ENCODE assay signal across 12 mouse cellular contexts in the genomic region with DNA sequence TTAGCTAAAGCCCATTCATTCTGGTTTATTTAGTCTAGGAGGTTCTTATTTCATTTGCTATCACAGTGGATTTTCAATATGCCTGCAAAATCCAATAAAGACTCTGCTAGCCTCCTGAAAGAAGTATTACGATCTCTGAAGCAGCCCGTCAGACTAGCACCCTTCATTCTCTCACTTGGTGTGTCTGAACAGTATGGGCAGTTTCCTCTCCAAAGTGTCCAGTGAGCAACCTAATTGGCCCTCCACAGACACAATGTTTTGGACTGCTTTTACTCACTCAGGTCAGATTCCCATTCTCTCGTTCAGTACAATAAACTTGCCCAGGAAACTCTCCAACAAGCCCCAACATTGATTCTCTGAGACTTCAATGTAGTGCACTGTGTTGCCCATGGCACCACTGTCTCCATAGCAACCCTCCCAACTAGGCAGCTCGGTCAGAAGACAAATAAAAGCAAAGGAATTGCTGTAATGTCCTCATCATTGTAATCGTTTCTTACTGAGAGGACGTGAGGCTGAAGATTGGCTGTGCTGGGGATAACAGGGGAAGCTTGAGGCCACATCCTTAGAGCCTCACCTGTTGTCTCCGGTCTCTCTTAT.
DNase-seq lines count a peak whose midpoint lies in the region; ATAC-seq lines count a peak whose summit lies in the region.
"Had no signal": no experiment of that assay in that cellular context is flagged by ENCODE, and none has a peak within 500 bp of the region (broad histone marks: within the 10 kb centered on the region; RNA-seq: fewer than 3 reads in every experiment).

No protein-coding gene starts in this region.

- DNase-seq in left cerebral cortex, postnatal 14 days (ENCODE audit: low spot score in 2 of 2): peak; percentile 38 to 64
- DNase-seq in left cerebral cortex, postnatal 36 days (ENCODE audit: low spot score in 2 of 2): no peak
- peak; percentile 9 for DNase-seq in embryo, embryonic 9.5 days (ENCODE audit: extremely low spot score)
- peak; percentile 66 for DNase-seq in hindbrain, embryonic 14.5 days (ENCODE audit: low spot score)
- DNase-seq in testis, postnatal 14 days (ENCODE audit: low spot score): no peak
- no peak for DNase-seq in spleen, postnatal 4 days (ENCODE audit: low spot score in 2 of 2)
- DNase-seq in thymus, adult 18-20 months: no peak
- DNase-seq: heart, adult 2 months had no signal

- peaks cover 14% of the 10 kb centered on the region for H3K4me1 ChIP-seq in hindbrain, embryonic 14.5 days (replicated peaks; ENCODE audit: control insufficient read depth, insufficient read depth, low read length)
- peaks cover 22% of the 10 kb centered on the region for H3K4me1 ChIP-seq in neural tube, embryonic 15.5 days
- H3K4me1 ChIP-seq: stomach, embryonic 15.5 days had no signal

- H3K4me3 ChIP-seq in hindbrain, embryonic 14.5 days (replicated peaks; ENCODE audit: low read length): no peak overlapping the region
- H3K4me3 ChIP-seq in neural tube, embryonic 15.5 days (replicated peaks): no peak overlapping the region
- H3K4me3 ChIP-seq: heart, adult 2 months; lung, embryonic 15.5 days; stomach, embryonic 15.5 days had no signal

- 24% methylated on average over 7 of the region's 7 CpGs for WGBS in hindbrain, embryonic 14.5 days
- 18% methylated on average over 7 of the region's 7 CpGs for WGBS in neural tube, embryonic 15.5 days

- peak; percentile 78 for ATAC-seq in hindbrain, embryonic 14.5 days (ENCODE audit: low FRiP score)
- peak; percentile 85 for ATAC-seq in neural tube, embryonic 15.5 days (ENCODE audit: low FRiP score)
- ATAC-seq: intestine, embryonic 16.5 days had no signal

- H3K9ac ChIP-seq in hindbrain, embryonic 14.5 days: no peak overlapping the region
- H3K9ac ChIP-seq in neural tube, embryonic 15.5 days (replicated peaks): no peak overlapping the region
- H3K9ac ChIP-seq: lung, embryonic 15.5 days; stomach, embryonic 15.5 days had no signal

- no peaks in the 10 kb centered on the region for H3K36me3 ChIP-seq in hindbrain, embryonic 14.5 days (replicated peaks; ENCODE audit: control insufficient read depth, insufficient read depth)
- H3K36me3 ChIP-seq in neural tube, embryonic 15.5 days: no peaks in the 10 kb centered on the region
- H3K36me3 ChIP-seq: lung, embryonic 15.5 days; stomach, embryonic 15.5 days had no signal

- H3K4me2 ChIP-seq in hindbrain, embryonic 14.5 days (replicated peaks): 0 out of 2 replicates have a peak overlapping the region, but pooled peaks have one; percentile 5
- no peak overlapping the region for H3K4me2 ChIP-seq in neural tube, embryonic 15.5 days
- H3K4me2 ChIP-seq: lung, embryonic 15.5 days; stomach, embryonic 15.5 days had no signal

- intact Hi-C loops in left cerebral cortex, postnatal 14 days (cut with DNase I): no loop called here
- intact Hi-C loops in left cerebral cortex, postnatal 36 days (cut with DNase I): no loop called here

- H3K9me3 ChIP-seq in hindbrain, embryonic 14.5 days (ENCODE audit: control insufficient read depth, low read length): peaks cover 5% of the 10 kb centered on the region
- H3K9me3 ChIP-seq in neural tube, embryonic 15.5 days (replicated peaks): peaks cover 5% of the 10 kb centered on the region; the same call in 1 of the 2 replicates
- H3K9me3 ChIP-seq: lung, embryonic 15.5 days; stomach, embryonic 15.5 days had no signal

- H3K27me3 ChIP-seq in hindbrain, embryonic 14.5 days (ENCODE audit: control insufficient read depth, insufficient read depth, low read length): no peaks in the 10 kb centered on the region
- H3K27me3 ChIP-seq in neural tube, embryonic 15.5 days (replicated peaks): no peaks in the 10 kb centered on the region
- H3K27me3 ChIP-seq: lung, embryonic 15.5 days; stomach, embryonic 15.5 days had no signal

- 0 out of 2 replicates have a peak overlapping the region, but pooled peaks have one; percentile 16 for H3K27ac ChIP-seq in hindbrain, embryonic 14.5 days
- no peak overlapping the region for H3K27ac ChIP-seq in neural tube, embryonic 15.5 days (replicated peaks)
- H3K27ac ChIP-seq: heart, adult 2 months; lung, embryonic 15.5 days; stomach, embryonic 15.5 days had no signal

Comparison
In these comparisons a context has a peak if more than half of its experiments do, and no peak if none do; other contexts are left out.
1. DNase-seq: peak in left cerebral cortex, postnatal 14 days (2 of 2), embryo, embryonic 9.5 days (single experiment) and hindbrain, embryonic 14.5 days (single experiment); none in left cerebral cortex, postnatal 36 days (0 of 2), testis, postnatal 14 days (single experiment), spleen, postnatal 4 days (0 of 2) and thymus, adult 18-20 months (0 of 2).